Mouse (Mus musculus) neural tube, embryonic 14.5 days (tissue): ENCODE measurements around the gene Slc51a. TPM values are rescaled to one million over a fixed set of nuclear protein-coding genes. Genes with fewer than 3 reads are reported as not detected.

ENCODE experiments used
- ATAC-seq: fragments of 200-750 bp; cut with Nextera tagmentation; 2 replicates; pipeline ENCODE4 v1.8.0; 2017; ENCODE audit warnings: low read depth, mild to moderate bottlenecking, moderate TSS enrichment, moderate library complexity
- H3K27ac ChIP-seq: fragments of 300-500 bp; sonication (generic); 2 replicates; pipeline ENCODE4 v1.5.1; 2014; ENCODE audit warnings: low read depth, mild to moderate bottlenecking, control low read depth, low read length, moderate library complexity, mixed read lengths
- H3K27me3 ChIP-seq: fragments of 300-500 bp; sonication (generic); 2 replicates; pipeline ENCODE4 v1.6.1; 2014; ENCODE audit warnings: low read length; ENCODE audit not compliant: control insufficient read depth, insufficient read depth
- H3K36me3 ChIP-seq: fragments of 300-500 bp; sonication (generic); 2 replicates; pipeline ENCODE4 v1.6.1; 2014; ENCODE audit warnings: low read length, mixed read lengths; ENCODE audit not compliant: control insufficient read depth, insufficient read depth
- H3K4me1 ChIP-seq: fragments of 300-500 bp; sonication (generic); 2 replicates; pipeline ENCODE4 v1.6.1; 2014; ENCODE audit warnings: low read length; ENCODE audit not compliant: control insufficient read depth, insufficient read depth
- H3K4me2 ChIP-seq: fragments of 300-500 bp; sonication (generic); 2 replicates; pipeline ENCODE4 v1.6.1; 2014; ENCODE audit warnings: mild to moderate bottlenecking, low read depth, low read length, control low read depth
- H3K4me3 ChIP-seq: fragments of 300-500 bp; sonication (generic); 2 replicates; pipeline ENCODE4 v1.5.1; 2014; ENCODE audit warnings: low read depth, low read length, control low read depth, mixed read lengths
- H3K9ac ChIP-seq: fragments of 300-500 bp; sonication (generic); replicated peaks from 2 replicates; pipeline ENCODE4 v1.6.1; 2014; ENCODE audit warnings: low read depth, mild to moderate bottlenecking, control low read depth, low read length, mixed read lengths
- H3K9me3 ChIP-seq: fragments of 300-500 bp; sonication (generic); 2 replicates; pipeline ENCODE4 v1.6.1; 2016; ENCODE audit warnings: low read length; ENCODE audit not compliant: control insufficient read depth
- WGBS: fragments of 180-500 bp; shearing (Covaris S2); extraction: QIAGEN DNeasy Blood & Tissue Kit; methylation state at CpG from one replicate; pipeline ENCODE4 v1.1.7; 2014; 5-methylcytosine and 5-hydroxymethylcytosine counted together
- polyA plus RNA-seq: library from polyadenylated mRNA; unstranded; fragments of >200 nt; fragmentation: Nextera tagmentation; extraction: Ambion mirVana; gene quantifications from 2 replicates; pipeline ENCODE4 v1.2.1, GENCODE M21; 2014

Gene Slc51a
- polyA plus RNA-seq, 1 experiment from 2014 or later = 0.17 TPM

DNA sequence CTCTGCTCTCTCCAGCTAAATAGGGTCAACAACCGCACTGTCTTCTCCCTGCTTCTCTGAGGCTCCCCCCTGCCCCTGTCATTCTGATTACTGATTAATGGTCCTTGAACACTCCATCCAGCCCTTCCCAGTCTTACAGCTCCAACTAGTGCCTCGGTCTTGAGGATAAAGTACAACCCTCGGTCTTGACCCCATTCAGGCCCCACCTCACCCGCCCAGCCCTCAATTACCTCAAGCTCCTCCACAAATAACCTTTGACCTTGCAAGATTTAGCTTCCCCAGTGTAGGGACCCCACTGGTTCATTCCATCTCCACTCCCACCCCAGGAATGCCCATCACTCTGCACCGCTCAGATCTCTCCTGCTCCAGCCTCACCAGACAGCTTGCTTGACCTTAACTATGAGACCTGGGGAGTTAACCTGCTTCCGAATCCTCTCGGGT, 3.2 kb downstream of the Slc51a start:
- H3K4me1 ChIP-seq = no peaks in the 10 kb centered on the region
- no peak overlapping the region for H3K9ac ChIP-seq
- H3K27ac ChIP-seq = no peak overlapping the region
- ATAC-seq = no peak
- 43% methylated on average over 7 of the region's 7 CpGs for WGBS
- H3K4me2 ChIP-seq = no peak overlapping the region
- no peaks in the 10 kb centered on the region for H3K36me3 ChIP-seq
- no peak overlapping the region for H3K4me3 ChIP-seq
- no peaks in the 10 kb centered on the region for H3K27me3 ChIP-seq
- H3K9me3 ChIP-seq = no peaks in the 10 kb centered on the region

DNA sequence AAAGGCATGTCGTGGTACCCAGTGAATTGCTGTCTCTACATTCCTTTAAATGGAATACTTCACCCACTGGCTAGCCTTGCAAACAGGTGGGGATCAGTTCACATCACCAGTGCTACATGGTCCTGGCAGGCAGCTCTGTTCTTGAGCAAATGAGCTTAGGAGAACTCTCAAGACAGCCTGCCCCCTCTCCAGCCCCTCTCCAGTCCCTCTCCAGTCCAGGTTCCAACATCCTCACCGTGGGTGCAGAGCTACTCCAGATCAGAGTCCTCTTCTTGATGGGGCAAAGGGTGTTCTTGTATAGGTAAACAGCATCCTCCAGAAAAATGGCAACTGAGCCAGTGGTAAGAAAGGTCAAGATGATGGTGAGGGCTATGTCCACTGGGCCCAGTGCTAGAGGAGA, 8.3 kb downstream of the Slc51a start:
- 76% methylated on average over 2 of the region's 2 CpGs for WGBS

DNA sequence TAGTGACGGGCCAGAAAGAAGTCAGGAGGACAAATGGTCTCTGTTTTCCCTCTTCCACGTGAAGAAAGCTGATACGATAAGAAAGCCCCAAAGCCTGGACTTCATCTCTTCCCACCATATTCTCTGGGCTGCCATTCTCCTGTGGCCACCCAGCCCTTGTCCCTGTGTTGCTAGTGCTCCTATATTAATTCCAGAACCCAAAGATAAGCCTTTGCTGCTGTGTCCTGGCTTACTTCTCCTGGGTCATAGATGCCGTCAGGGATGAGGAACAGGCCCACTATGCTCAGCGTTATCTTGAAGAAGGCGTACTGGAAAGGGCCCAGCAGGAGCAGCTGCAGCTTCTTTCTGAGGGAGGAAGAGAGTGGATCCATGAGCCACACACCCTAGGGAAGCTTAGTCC, 10.4 kb downstream of the Slc51a start:
- Histone ChIP-seq H3K9ac (no peak overlapping the region), H3K27me3 (no peaks in the 10 kb centered on the region), H3K4me2 (no peak overlapping the region), H3K4me3 (no peak overlapping the region), H3K36me3 (peaks cover 4% of the 10 kb centered on the region; the same call in 1 of the 2 replicates), H3K27ac (no peak overlapping the region), H3K9me3 (no peaks in the 10 kb centered on the region), H3K4me1 (no peaks in the 10 kb centered on the region)
- no peak for ATAC-seq
- WGBS = 90% methylated on average over 6 of the region's 6 CpGs

More for the DNA sequence above, 8.3 kb downstream of the Slc51a start:
- no peaks in the 10 kb centered on the region for H3K9me3 ChIP-seq
- ATAC-seq = no peak
- H3K4me3 ChIP-seq = no peak overlapping the region
- H3K36me3 ChIP-seq = no peaks in the 10 kb centered on the region
- H3K9ac ChIP-seq = no peak overlapping the region
- H3K27ac ChIP-seq = no peak overlapping the region
- H3K27me3 ChIP-seq = no peaks in the 10 kb centered on the region
- no peak overlapping the region for H3K4me2 ChIP-seq
- H3K4me1 ChIP-seq = no peaks in the 10 kb centered on the region

DNA sequence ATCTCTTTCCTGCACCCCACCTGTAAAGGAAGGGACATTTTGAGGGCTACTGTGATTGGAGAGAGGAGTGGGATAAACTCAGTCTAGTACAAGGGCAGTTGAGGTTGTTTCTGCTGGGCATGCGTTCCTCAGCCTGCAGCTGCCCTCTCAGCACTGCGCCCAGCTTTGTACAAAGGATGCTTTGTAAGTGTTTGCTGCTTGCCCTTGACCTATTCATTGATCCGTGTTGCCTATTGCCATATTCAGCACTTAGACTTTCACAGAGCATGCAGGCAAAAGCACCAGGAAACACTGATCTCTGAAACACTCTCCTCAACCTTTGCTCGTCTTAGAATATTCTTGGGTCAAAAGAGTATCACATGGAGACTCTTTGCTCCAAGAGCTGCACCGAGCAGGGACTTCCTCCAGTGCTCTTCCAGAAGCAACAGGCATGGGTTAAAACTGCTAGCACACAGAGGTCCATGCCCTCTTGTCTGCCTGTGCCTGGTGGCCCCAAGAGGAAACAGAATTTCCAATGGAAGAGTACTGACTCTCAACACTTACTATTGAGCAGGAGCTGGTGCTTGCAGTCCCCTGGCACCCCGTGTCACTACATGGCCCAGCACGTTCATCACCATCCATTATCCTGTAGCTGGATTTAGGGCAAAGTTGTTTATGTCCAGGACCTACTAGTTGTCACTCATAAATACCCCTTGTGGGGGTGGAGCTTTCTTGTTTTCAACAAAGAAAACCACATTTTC, 15.2 kb downstream of the Slc51a start:
- Histone ChIP-seq H3K27me3 (no peaks in the 10 kb centered on the region), H3K27ac (no peak overlapping the region), H3K9ac (no peak overlapping the region), H3K4me3 (no peak overlapping the region), H3K36me3 (peaks cover 19% of the 10 kb centered on the region), H3K4me2 (no peak overlapping the region), H3K9me3 (no peaks in the 10 kb centered on the region), H3K4me1 (no peaks in the 10 kb centered on the region)
- no peak for ATAC-seq
- WGBS = 67% methylated on average over 7 of the region's 7 CpGs

DNA sequence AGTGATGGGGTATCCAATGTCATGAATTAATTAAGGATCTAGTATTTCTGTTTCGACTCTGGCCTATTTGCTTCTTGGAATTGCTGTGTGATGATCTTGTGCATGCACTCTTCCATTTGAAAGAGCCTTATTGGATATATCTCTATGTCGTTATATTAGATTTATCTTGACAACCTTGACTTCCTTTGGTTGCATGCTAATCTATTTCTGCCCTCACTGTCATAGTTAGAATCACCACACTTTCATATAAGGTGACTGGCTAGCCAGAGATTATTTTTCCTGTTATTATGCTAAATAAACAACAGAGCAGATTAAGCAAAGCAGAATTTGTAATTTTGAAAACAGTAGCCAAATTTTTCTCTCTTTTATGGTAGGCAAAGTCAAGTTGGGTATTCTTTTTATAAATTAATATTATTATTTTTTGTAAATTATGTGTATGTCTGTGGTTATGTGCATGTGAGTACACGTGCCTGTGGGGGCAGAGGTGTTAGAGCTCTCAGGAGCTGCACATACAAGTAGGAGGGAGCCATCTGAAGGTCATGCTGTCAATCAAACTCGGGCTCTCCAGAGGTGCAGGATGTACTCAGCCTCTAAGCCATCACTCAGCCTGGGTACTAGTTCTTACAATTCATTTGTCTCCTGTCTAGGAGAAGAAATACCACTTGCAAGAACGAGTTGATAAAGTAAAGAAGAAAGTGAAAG, 18.1 kb downstream of the Slc51a start:
- Histone ChIP-seq H3K27ac (no peak overlapping the region), H3K36me3 (peaks cover 19% of the 10 kb centered on the region), H3K9ac (no peak overlapping the region), H3K4me2 (no peak overlapping the region), H3K4me3 (no peak overlapping the region), H3K9me3 (no peaks in the 10 kb centered on the region), H3K4me1 (no peaks in the 10 kb centered on the region), H3K27me3 (no peaks in the 10 kb centered on the region)
- no peak for ATAC-seq
- WGBS = 90% methylated on average over 5 of the region's 5 CpGs

DNA sequence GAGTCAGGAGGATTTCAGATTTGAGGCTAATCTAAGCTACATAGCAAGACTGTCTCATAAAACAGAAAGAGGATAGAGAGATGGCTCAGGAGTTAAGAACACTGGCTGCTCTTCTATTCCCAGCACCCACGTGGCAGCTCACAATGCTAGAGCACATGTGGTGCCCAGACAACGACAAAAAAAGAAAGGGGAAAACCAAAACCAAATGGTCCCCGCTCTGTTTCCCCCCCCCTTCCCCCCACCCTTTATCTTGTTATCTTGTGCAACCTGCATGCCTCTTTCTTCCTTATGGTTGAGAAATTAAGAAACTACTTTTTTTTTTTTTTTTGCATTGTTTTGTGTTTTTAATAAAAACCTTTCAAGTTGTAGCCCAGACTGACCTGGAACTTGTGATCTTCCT, 19.2 kb downstream of the Slc51a start:
- WGBS = 84% methylated on average over 3 of the region's 3 CpGs
- ATAC-seq = no peak
- no peak overlapping the region for H3K9ac ChIP-seq
- H3K4me2 ChIP-seq = no peak overlapping the region
- no peaks in the 10 kb centered on the region for H3K27me3 ChIP-seq
- H3K36me3 ChIP-seq = peaks cover 22% of the 10 kb centered on the region
- H3K4me1 ChIP-seq = no peaks in the 10 kb centered on the region
- H3K9me3 ChIP-seq = no peaks in the 10 kb centered on the region
- no peak overlapping the region for H3K27ac ChIP-seq
- no peak overlapping the region for H3K4me3 ChIP-seq

DNA sequence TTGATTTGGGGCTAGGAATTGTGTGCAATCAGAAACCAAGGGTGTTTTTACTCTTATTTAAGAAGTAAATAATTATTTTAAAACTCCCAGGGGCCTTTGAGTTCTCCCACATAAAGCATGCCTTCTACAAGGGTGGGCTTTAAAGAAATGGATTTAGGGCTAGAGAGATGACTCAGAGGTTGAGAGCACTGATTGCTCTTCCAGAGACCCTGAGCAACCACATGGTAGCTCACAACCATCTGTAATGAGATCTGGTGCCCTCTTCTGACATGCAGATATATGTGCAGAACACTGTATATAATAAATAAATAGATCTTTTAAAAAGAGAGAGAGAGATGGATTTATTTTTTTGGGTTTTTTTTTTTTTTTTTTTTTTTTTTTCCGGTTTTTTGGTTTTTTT, 22.8 kb downstream of the Slc51a start:
- peaks cover 17% of the 10 kb centered on the region for H3K36me3 ChIP-seq
- H3K9ac ChIP-seq = no peak overlapping the region
- H3K27ac ChIP-seq = no peak overlapping the region
- H3K4me2 ChIP-seq = no peak overlapping the region
- no peaks in the 10 kb centered on the region for H3K9me3 ChIP-seq
- H3K4me3 ChIP-seq = no peak overlapping the region
- H3K4me1 ChIP-seq = no peaks in the 10 kb centered on the region
- no peaks in the 10 kb centered on the region for H3K27me3 ChIP-seq
- WGBS = 0% methylated on average over 1 of the region's 1 CpGs
- ATAC-seq = no peak

DNA sequence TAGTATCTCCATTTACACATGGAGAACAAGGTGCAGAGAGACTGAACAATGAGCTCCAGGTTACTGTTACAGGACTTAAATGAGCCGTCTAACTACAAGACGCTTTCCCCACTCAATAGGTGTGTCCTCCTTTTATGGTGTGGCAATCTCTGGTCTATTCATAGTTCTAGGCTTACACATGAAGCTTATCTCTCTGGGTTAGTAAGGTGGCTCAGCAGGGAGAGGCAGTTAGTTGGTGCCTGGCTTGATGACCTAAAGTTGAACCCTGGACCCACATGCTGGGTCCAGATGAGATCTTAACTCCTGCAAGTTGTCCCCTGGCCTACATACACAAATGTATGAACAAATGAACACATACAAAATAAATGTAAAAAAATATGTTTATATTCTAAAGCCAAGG, 24.3 kb downstream of the Slc51a start:
- no peak for ATAC-seq
- Histone ChIP-seq H3K27ac (no peak overlapping the region), H3K9me3 (no peaks in the 10 kb centered on the region), H3K36me3 (peaks cover 19% of the 10 kb centered on the region), H3K4me2 (no peak overlapping the region), H3K4me1 (no peaks in the 10 kb centered on the region), H3K9ac (no peak overlapping the region), H3K27me3 (no peaks in the 10 kb centered on the region), H3K4me3 (no peak overlapping the region)
- 57% methylated on average over 2 of the region's 2 CpGs for WGBS

DNA sequence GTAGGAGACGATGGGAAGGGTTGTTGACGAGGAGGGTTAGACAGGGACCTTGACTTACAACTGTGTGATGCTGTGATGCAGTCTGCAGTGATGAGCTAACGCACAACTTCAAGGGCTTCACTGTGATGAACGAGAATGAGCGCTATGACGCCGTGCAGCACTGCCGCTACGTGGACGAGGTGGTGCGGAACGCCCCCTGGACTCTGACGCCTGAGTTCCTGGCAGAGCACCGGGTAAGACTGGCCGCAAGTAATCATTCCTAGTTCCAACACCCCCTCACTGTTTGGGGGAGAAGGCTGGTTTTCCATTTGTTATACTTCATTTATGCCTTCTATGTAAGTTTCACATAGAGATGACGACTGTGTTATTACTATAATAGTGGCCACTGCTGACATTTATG, 24.7 kb downstream of the Slc51a start:
- Histone ChIP-seq H3K36me3 (peaks cover 19% of the 10 kb centered on the region), H3K4me1 (no peaks in the 10 kb centered on the region), H3K4me2 (no peak overlapping the region), H3K4me3 (no peak overlapping the region), H3K27ac (no peak overlapping the region), H3K9ac (no peak overlapping the region), H3K27me3 (no peaks in the 10 kb centered on the region), H3K9me3 (no peaks in the 10 kb centered on the region)
- WGBS = 95% methylated on average over 16 of the region's 16 CpGs
- ATAC-seq = no peak
